Mouse (Mus musculus): ENCODE data around the gene Kcnq2.

DNA sequence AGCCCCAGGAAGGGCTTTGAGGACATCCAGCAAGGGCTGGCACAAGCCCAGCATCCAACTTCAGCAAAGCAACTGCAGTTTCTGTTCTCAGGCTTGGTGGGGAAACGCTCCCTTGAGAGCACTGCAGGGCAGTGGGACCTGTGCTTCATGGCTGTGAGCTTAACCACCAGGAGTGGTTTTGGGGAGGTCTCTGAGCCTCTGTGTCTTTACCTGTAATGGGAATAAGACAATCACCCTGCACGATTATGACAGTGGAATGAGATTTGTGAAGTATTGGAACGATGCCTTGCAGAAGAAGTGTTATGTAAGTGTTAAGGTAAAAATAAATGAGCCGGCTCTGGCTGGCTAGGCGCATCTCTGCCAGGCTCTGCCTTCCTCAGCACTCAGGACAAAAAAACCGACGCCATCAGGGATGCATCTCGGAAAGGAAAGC, 7.6 kb upstream of the Kcnq2 start:
- TF ChIP-seq CTCF (IDR thresholded peaks at IDR 0.05; ENCODE audit: extremely low read depth, insufficient read depth, low read length) (no peak), POLR2A (IDR thresholded peaks at IDR 0.05; ENCODE audit: extremely low read depth, insufficient read depth, low read length) (peak; percentile 62)

All from cortical plate, adult 2 months (tissue).